Mouse (Mus musculus): Measurements from ENCODE around the gene Sult1c1. TPM values are rescaled to one million over a fixed set of nuclear protein-coding genes. Genes with fewer than 3 reads are reported as not detected.
"Not testable (repeated sequence)": the region's sequence is repeated elsewhere in the genome, so short reads cannot be mapped to it uniquely, and the experiment has no call there.

Sult1c1 gene
- not detected in 2 replicates for polyA plus RNA-seq (2016; fragmentation: Nextera tagmentation; extraction: Ambion mirVana)

DNA sequence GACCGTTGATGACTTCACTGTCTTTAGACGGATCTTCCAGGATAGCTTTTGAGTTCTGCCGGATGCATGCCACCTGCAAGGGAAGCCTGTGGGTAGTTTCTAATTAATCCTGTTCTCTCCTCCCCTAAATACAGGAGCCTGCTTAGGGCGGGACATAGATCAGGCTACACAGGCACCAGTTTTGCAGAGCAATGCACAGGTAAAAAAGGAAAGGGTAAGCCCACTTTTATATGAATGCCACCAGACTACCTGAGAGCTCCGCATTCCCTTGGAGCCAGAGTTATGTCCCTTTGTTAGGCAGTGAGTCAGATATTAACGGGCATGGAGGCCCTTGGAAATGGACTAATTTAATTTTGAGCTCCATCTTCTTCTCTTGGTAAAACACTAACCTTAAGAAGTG lies at the start of gene Sult1c1:
Gene Sult1c1, minus strand, starts transcription at position 101 of the 400 bp plus-strand sequence.
- Histone ChIP-seq H3K4me1 (no peaks in the 10 kb centered on the region), H3K27me3 (ENCODE audit: poor library complexity, severe bottlenecking) (no peaks in the 10 kb centered on the region), H3K9me3 (no peaks in the 10 kb centered on the region), H3K36me3 (replicated peaks) (no peaks in the 10 kb centered on the region), H3K27ac (no peak within 1 kb of the TSS), H3K4me3 (no peak within 1 kb of the TSS)
- no peak for DNase-seq (ENCODE audit: extremely low spot score, low spot score)
- WGBS, result 87% methylated on average over 6 of the region's 6 CpGs

DNA sequence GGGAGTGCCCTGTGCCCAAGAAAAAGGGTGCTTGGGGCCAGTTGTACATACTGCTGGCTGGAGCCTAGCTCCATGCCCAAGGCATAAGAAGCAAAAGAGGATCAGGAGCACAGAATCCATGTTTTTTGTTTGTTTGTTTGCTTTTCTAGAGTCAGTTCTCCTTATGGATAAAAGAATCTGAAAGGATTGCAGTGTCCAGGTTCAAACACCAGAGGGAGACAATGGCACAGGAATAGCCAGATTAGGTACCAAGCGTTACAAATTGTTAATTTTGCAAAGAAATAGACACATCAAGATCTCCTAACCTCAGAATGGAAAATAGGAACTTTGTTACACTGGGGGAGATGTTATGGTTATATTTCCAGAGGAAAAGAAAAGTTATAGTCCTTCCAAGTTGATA lies 23.7 kb upstream of the Sult1c1 start:
- Histone ChIP-seq H3K4me3 (no peak overlapping the region), H3K4me1 (no peaks in the 10 kb centered on the region), H3K9me3 (peaks cover 6% of the 10 kb centered on the region; the same call in 1 of the 2 replicates), H3K36me3 (replicated peaks) (no peaks in the 10 kb centered on the region), H3K27ac (no peak overlapping the region), H3K27me3 (ENCODE audit: poor library complexity, severe bottlenecking) (no peaks in the 10 kb centered on the region)
- DNase-seq (ENCODE audit: extremely low spot score, low spot score), result no peak
- 13% methylated on average over 1 of the region's 1 CpGs for WGBS

DNA sequence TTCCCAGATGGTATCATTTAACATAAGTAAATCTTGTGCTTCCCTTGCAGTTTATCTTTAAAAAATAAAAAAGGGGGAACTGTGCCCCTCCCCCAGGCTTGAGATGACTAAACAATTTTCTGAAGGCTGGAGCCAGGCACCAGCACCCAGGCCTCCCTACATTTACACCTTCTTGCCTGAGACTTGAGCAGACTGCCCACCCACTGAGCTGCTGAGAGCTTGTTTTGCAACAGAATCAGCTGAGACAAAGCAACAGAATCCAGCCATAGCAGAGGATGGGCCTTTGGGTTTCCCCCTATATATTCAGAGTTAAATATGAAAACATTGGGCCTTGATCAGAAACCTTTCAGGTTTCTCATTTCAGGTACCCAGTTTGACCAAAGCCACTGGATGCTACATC lies 20.7 kb upstream of the Sult1c1 start:
- H3K36me3 ChIP-seq (replicated peaks), result no peaks in the 10 kb centered on the region
- H3K27me3 ChIP-seq (ENCODE audit: poor library complexity, severe bottlenecking), result no peaks in the 10 kb centered on the region
- no peak overlapping the region for H3K27ac ChIP-seq
- no peak overlapping the region for H3K4me3 ChIP-seq
- H3K4me1 ChIP-seq, result no peaks in the 10 kb centered on the region
- no peaks in the 10 kb centered on the region for H3K9me3 ChIP-seq
- DNase-seq (ENCODE audit: extremely low spot score, low spot score), result no peak

DNA sequence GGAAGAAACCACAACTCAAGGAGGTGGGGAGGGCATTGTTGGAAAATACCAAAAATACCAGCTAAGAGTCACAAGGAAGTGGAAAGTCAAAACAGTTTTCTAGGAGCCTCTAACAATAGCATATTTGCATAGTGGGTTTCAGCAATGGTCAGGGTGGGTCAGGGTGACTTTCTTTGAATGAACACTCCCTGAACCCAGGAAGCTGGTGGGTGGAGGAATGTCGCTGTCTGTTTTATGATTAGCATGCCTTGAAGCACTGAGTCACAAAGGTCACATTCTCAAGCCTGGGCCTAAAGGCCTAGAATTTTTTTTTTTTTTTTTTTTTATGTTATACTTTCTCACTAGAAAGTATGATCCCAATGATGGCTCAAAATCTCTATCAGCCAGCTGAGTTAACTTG lies 20.1 kb upstream of the Sult1c1 start:
- 85% methylated on average over 1 of the region's 1 CpGs for WGBS

DNA sequence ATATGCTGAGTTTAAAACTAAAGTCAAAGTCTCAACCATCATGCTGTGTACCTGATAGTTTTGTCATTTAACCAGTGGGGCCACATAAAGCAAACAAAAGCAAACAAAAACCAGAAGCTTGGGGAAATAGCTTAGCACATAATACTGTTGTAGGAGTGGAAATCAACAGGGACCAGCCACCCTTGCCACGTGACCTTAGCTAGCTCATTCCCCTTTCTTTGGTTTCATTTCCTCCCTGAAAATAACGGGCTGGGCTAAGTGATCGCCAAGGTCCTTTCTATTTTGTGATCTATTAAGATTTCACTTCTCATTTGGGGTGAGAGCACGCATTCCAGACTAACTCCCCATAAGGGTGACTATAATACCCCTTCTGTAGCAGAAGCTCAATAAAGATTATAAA lies 13.0 kb upstream of the Sult1c1 start:
- no peaks in the 10 kb centered on the region for H3K4me1 ChIP-seq
- H3K27ac ChIP-seq, result no peak overlapping the region
- DNase-seq (ENCODE audit: extremely low spot score, low spot score), result no peak
- H3K36me3 ChIP-seq (replicated peaks), result no peaks in the 10 kb centered on the region
- no peak overlapping the region for H3K4me3 ChIP-seq
- WGBS, result 86% methylated on average over 4 of the region's 4 CpGs
- H3K9me3 ChIP-seq, result no peaks in the 10 kb centered on the region
- no peaks in the 10 kb centered on the region for H3K27me3 ChIP-seq (ENCODE audit: poor library complexity, severe bottlenecking)

More for the DNA sequence above, 20.1 kb upstream of the Sult1c1 start:
- DNase-seq (ENCODE audit: extremely low spot score, low spot score); H3K36me3 ChIP-seq (replicated peaks); H3K4me1 ChIP-seq; H3K9me3 ChIP-seq; H3K27ac ChIP-seq; H3K4me3 ChIP-seq; H3K27me3 ChIP-seq (ENCODE audit: poor library complexity, severe bottlenecking): not testable (repeated sequence)

DNA sequence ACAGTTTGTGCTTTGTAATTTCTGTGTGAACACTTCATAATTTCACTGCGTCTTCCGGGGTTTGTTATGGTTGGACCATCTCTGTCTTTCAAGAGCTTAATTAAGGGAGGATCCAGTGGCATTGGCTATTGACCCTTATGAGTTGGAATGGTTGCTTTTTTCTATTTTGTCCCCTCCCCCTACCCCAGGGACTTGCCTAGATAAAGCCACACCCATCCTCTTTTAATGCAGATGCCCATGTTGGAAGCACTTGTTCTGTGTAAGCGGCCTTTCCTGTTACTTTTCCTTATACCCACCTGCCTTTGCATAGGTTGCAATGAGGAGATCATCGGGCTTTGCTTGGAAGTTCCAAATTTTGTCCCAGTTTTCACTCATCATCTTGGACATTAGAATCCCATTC lies 16.9 kb downstream of the Sult1c1 start:
- DNase-seq (ENCODE audit: extremely low spot score, low spot score), result no peak
- Histone ChIP-seq H3K36me3 (replicated peaks) (no peaks in the 10 kb centered on the region), H3K27me3 (ENCODE audit: poor library complexity, severe bottlenecking) (no peaks in the 10 kb centered on the region), H3K27ac (no peak overlapping the region), H3K4me3 (no peak overlapping the region), H3K9me3 (no peaks in the 10 kb centered on the region), H3K4me1 (no peaks in the 10 kb centered on the region)
- WGBS, result 90% methylated on average over 4 of the region's 4 CpGs

DNA sequence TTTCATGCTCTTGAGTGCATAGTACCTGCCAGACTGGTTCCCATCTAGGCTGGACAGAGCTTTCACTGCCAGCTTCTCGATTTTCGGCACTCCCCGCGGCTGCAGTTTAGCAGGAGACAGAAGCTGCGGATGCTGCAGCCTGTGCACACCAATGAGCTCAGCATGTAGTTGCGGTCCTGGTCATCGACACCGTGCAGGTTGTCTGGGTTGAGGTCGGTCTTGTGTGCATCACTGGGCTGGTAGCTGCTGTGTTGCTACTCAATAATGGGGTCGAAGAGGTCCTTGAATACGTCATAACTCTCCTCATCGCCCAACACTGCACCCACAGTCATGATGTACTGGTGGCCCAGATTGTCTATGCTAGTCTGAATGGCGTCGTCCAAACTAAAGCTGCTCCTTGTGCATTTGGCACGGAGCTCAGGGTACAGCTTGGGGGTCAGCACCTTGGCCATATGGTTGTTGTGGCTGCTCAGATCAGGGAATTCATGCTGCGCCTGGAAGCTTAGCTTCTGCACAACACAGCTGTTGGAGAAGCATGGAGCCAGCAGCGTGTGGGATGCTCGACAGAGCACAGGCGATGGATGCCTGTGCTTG lies 48.8 kb downstream of the Sult1c1 start:
- Histone ChIP-seq H3K4me3 (no peak overlapping the region), H3K9me3 (peaks cover 7% of the 10 kb centered on the region; the same call in 1 of the 2 replicates), H3K27me3 (ENCODE audit: poor library complexity, severe bottlenecking) (no peaks in the 10 kb centered on the region), H3K4me1 (no peaks in the 10 kb centered on the region), H3K36me3 (replicated peaks) (no peaks in the 10 kb centered on the region), H3K27ac (no peak overlapping the region)
- 92% methylated on average over 19 of the region's 19 CpGs for WGBS
- DNase-seq (ENCODE audit: extremely low spot score, low spot score), result no peak

DNA sequence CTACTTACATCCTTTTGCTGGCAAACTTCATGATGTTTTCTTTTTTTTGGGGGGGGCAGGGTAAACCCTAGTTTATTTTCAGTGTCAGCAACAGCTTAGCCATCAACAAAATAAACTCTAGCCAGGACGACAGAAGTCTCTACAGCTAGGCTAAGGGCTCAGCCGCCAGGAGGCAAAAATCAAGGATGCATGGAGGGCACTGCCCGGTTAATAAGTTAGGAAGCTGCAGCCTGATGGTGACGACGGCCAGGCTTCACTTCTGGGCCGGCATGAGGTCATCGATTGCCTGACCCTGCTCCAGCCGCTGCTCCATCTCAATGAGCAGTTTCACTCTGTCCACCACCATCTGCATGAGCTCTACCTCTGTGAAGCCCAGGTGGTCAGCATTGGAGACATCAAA lies 49.7 kb downstream of the Sult1c1 start:
- Histone ChIP-seq H3K27ac (no peak overlapping the region), H3K36me3 (replicated peaks) (no peaks in the 10 kb centered on the region), H3K9me3 (peaks cover 7% of the 10 kb centered on the region; the same call in 1 of the 2 replicates), H3K4me3 (no peak overlapping the region), H3K27me3 (ENCODE audit: poor library complexity, severe bottlenecking) (no peaks in the 10 kb centered on the region), H3K4me1 (no peaks in the 10 kb centered on the region)
- 93% methylated on average over 8 of the region's 8 CpGs for WGBS
- no peak for DNase-seq (ENCODE audit: extremely low spot score, low spot score)

Other genes with a start within 250 kb of the Sult1c1 start
- not detected in 2 replicates for gene Sult1c2, start 144.3 kb downstream of the Sult1c1 start, polyA plus RNA-seq (2016; fragmentation: Nextera tagmentation; extraction: Ambion mirVana)